Comparison of ENCODE assay signal across 10 mouse cellular contexts in the genomic region with DNA sequence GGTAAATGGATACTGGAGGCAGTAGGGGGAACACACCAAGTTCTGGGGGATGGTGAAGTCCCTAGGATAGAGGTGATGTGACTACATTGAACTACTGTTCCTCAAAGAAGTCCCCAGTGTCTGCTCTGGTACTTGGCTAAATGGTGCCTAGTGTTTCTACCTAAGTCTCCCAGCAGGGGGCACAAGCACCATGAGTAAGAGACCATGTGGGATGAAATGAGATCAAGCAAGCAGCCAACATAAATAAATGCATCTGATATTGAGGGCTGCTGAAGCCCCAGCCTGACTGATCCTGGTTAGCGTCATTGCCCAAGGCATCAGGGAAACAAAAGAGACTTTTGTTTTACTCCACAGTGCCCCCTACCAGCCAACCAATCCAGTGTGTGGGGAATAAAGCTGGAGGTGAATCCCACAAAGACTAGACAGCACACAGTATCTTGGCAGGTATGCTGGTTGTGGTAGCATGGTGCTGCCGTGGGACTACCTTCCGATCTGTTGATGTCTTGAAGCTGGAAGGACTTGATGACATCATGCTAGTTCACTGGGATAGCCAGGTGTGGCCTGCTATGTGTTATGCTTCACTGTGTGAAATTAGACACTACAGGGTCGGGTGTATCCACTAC.
A peak's percentile ranks its signal among the peaks of the same experiment; 100 is the strongest.
DNase-seq lines count a peak whose midpoint lies in the region; ATAC-seq and TF ChIP-seq lines count a peak whose summit lies in the region.
"Had no signal": no experiment of that assay in that cellular context is flagged by ENCODE, and none has a peak within 500 bp of the region (broad histone marks: within the 10 kb centered on the region; RNA-seq: fewer than 3 reads in every experiment).

No protein-coding gene starts in this region.

- no peak overlapping the region for H3K4me2 ChIP-seq in neural tube, embryonic 11.5 days (ENCODE audit: low read depth)
- H3K4me2 ChIP-seq in midbrain, embryonic 13.5 days (replicated peaks), result no peak overlapping the region
- H3K4me2 ChIP-seq: embryonic facial prominence, embryonic 13.5 days had no signal

- H3K27me3 ChIP-seq in neural tube, embryonic 11.5 days (ENCODE audit: control insufficient read depth, insufficient read depth, low read length), result no peaks in the 10 kb centered on the region
- no peaks in the 10 kb centered on the region for H3K27me3 ChIP-seq in midbrain, embryonic 13.5 days
- H3K27me3 ChIP-seq: embryonic facial prominence, embryonic 13.5 days had no signal

- intact Hi-C loops in gastrocnemius, adult 2 months (cut with DNase I), result no loop called here

- H3K27ac ChIP-seq in neural tube, embryonic 11.5 days (ENCODE audit: low read depth, low read length), result no peak overlapping the region
- peak overlapping the region; percentile 68 for H3K27ac ChIP-seq in midbrain, embryonic 13.5 days
- no peak overlapping the region for H3K27ac ChIP-seq in gastrocnemius, adult 2 months
- H3K27ac ChIP-seq: embryonic facial prominence, embryonic 13.5 days; macrophage had no signal

- DNase-seq in neural tube, embryonic 11.5 days (ENCODE audit: low spot score), result peak; percentile 55
- no peak for DNase-seq in neural tube, embryonic 10.5 days (ENCODE audit: extremely low spot score, low spot score)
- peak; percentile 2 for DNase-seq in c-Kit-positive CD71-negative TER-119-negative erythroid progenitor cells, embryonic 14.5 days (ENCODE audit: low read depth)
- peak; percentile 34 to 67 for DNase-seq in frontal cortex, postnatal 14 days (ENCODE audit: low spot score in 2 of 2)
- peak; percentile 37 for DNase-seq in left cerebral cortex, adult 11 months (ENCODE audit: low spot score)
- DNase-seq in thymus, postnatal 36 days, result peak; percentile 36 to 38
- DNase-seq in gastrocnemius, adult 2 months, result no peak

- H3K4me3 ChIP-seq in neural tube, embryonic 11.5 days (ENCODE audit: low read depth, low read length), result no peak overlapping the region
- no peak overlapping the region for H3K4me3 ChIP-seq in midbrain, embryonic 13.5 days (replicated peaks)
- no peak overlapping the region for H3K4me3 ChIP-seq in gastrocnemius, adult 2 months
- H3K4me3 ChIP-seq: embryonic facial prominence, embryonic 13.5 days had no signal

- no peaks in the 10 kb centered on the region for H3K9me3 ChIP-seq in neural tube, embryonic 11.5 days (ENCODE audit: control insufficient read depth, low read length)
- no peaks in the 10 kb centered on the region for H3K9me3 ChIP-seq in midbrain, embryonic 13.5 days
- H3K9me3 ChIP-seq: embryonic facial prominence, embryonic 13.5 days had no signal

- WGBS in neural tube, embryonic 11.5 days, result 72% methylated on average over 4 of the region's 4 CpGs
- WGBS in midbrain, embryonic 13.5 days, result 65% methylated on average over 4 of the region's 4 CpGs

- peak; percentile 70 for ATAC-seq in neural tube, embryonic 11.5 days (ENCODE audit: insufficient read depth, low FRiP score, low TSS enrichment)
- ATAC-seq in midbrain, embryonic 13.5 days, result peak; percentile 86

- no peak overlapping the region for H3K9ac ChIP-seq in neural tube, embryonic 11.5 days (ENCODE audit: low read length)
- no peak overlapping the region for H3K9ac ChIP-seq in midbrain, embryonic 13.5 days (replicated peaks)
- H3K9ac ChIP-seq: embryonic facial prominence, embryonic 13.5 days had no signal

- H3K36me3 ChIP-seq in neural tube, embryonic 11.5 days (ENCODE audit: control insufficient read depth, insufficient read depth, low read length), result no peaks in the 10 kb centered on the region
- H3K36me3 ChIP-seq in midbrain, embryonic 13.5 days, result no peaks in the 10 kb centered on the region
- H3K36me3 ChIP-seq: embryonic facial prominence, embryonic 13.5 days had no signal

- H3K4me1 ChIP-seq in neural tube, embryonic 11.5 days (ENCODE audit: control insufficient read depth, insufficient read depth, low read length), result no peaks in the 10 kb centered on the region
- 0 out of 2 replicates have a peak, but pooled peaks cover 4% of the 10 kb centered on the region for H3K4me1 ChIP-seq in midbrain, embryonic 13.5 days (replicated peaks)
- H3K4me1 ChIP-seq: embryonic facial prominence, embryonic 13.5 days had no signal

- no peak for TF ChIP-seq CTCF in gastrocnemius, adult 2 months (IDR thresholded peaks at IDR 0.05)

Comparison
In these comparisons a context has a peak if more than half of its experiments do, and no peak if none do; other contexts are left out.
1. DNase-seq: peak in neural tube, embryonic 11.5 days (single experiment), c-Kit-positive CD71-negative TER-119-negative erythroid progenitor cells, embryonic 14.5 days (single experiment), frontal cortex, postnatal 14 days (2 of 2), left cerebral cortex, adult 11 months (single experiment) and thymus, postnatal 36 days (2 of 2); none in neural tube, embryonic 10.5 days (single experiment) and gastrocnemius, adult 2 months (single experiment).